Mouse (Mus musculus): Measurements from ENCODE around the gene Gpr146.

Gpr146 gene

GRCm38 (mm10) chr5:139433842-139434568 lies 56.5 kb downstream of the Gpr146 start:
- no peak for DNase-seq

DNA sequence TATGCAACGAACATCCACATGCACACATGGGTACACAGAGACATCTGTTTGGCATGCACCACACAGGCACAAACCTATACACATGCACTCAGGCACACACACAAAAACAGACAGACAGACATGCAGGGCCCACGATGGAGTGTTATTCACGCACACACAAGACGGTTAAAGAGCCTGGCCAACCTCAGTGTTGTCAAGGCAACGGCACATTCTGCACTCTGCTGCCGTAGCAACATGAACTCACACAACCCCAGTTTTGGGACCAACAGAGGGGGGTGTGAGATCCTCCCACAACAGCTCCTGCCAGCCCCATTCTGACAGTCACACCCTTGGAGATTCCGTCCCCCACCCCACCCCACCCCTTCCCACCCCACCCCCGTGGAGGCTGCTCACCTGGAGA lies 57.4 kb downstream of the Gpr146 start:
- peak; percentile 63 for DNase-seq

DNA sequence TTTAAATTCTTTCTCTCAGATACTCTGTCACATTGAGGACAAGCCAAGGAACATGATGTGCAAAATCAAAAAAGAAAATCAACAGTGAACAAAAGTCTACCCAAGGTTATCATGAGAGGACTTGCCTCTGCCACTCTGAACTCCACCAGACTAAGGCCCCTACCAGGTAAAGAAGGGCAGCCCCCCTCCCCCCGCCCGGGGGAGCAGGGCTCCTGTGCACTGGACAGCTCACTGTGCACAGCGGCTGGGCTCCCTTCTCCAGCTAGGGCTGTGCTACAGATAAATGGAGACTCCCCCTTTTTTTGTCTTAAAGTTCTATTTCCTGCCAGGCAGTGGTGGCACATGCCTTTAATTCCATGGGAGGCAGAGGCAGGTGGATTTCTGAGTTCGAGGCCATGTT lies 60.3 kb downstream of the Gpr146 start:
- DNase-seq, result no peak

DNA sequence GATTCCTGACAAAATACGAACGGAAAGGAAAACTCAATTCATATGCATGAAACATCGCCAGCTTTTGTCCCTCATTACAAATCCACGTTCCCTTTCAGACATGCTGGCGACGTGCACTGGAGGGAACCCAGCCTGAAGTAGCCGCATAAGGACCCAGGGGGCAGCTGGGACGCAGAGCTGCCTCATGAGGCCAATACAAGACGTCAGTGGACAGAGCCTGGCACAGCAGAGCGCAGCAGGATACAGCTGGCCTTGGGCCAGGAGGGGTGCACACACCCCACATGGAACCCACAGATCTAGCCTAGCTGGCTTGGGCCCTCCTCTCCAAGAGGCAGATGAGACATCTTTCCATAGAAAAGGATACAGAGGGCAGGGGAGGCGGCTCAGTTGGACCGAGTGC lies 60.9 kb downstream of the Gpr146 start:
- DNase-seq, result no peak

- no peak for DNase-seq
Observed at GRCm38 (mm10) chr5:139440451-139440850, 63.0 kb downstream of the Gpr146 start.

- DNase-seq, result no peak
Observed at GRCm38 (mm10) chr5:139440926-139441725, 63.6 kb downstream of the Gpr146 start.

DNA sequence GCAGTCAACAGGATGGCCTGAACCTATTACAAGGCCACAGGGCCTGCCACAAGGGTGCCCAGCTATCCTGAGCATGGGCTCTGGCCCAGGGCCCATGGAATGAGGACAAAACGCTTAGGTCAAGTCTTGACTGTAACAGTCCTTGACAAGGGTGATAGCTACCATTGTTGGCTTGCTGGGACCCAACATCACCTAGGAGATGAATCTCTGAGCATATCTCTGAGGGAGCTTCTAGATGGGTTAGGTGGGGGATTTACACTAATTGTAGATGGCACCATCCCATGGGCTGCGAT lies 64.2 kb downstream of the Gpr146 start:
- no peak for DNase-seq

GRCm38 (mm10) chr5:139442428-139442827 lies 64.9 kb downstream of the Gpr146 start:
- DNase-seq, result no peak

DNA sequence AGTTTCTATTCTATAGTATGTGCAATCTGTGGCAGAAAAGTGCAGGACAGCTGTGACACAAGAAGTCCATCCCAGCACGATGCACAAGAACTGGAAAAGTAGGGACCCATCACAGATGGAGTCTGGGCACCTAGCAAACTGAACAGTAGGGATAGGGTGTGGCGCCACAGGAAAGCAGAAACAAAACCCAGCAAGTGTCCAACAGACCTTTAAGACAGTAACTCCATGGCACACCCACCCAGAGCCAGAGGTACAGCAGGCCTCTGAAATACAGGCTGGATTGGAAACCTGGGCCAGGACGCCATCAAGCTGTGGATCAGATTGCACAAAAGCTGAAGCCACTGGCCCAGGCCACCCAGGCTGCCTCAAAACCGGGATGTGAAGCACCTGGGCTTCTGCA lies 65.5 kb downstream of the Gpr146 start:
- no peak for DNase-seq

DNA sequence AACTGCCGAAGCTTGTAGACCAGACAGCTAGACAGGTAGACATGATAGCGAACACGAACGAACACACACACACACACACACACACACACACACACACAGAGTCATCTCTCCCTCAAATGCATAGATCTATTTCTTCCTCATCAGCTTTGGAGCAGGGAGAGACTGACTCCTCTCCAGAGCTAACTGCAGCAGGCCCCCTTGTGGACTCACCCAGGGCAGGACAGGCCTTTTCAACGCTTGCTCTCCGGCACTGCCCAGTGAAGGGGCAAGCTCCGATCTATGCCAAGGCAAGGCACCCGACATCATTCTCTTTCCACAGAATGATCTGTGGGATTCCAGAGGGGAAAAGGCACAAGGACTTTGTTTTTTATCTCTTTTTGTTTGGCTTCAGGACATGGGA lies 67.8 kb downstream of the Gpr146 start:
- no peak for DNase-seq
